In the genomic region with DNA sequence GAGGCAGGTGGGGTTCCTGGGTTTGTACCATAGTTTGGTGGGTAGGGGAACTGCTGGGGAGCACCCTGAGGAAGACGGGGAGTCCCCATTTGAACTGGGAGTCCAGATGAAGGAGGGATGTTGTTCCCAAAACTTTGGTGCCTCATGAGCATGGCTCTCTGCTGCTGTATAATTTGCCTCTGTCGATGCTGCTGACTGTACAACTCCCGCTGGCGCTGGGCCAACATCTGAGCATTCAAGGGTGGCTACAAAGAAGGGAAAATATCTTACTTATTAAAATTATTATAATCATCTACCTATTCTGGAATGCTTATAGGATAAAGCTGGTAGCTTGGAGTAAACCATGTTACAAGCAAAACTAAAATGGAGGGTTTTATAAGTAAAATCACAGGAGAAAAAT, we compare ENCODE assay signal across 23 mouse cellular contexts. TPM values are rescaled to one million over a fixed set of nuclear protein-coding genes. Genes with fewer than 3 reads are reported as not detected.
DNase-seq lines count a peak whose midpoint lies in the region; ATAC-seq and TF ChIP-seq lines count a peak whose summit lies in the region.
"Had no signal": no experiment of that assay in that cellular context is flagged by ENCODE, and none has a peak within 500 bp of the region (broad histone marks: within the 10 kb centered on the region; RNA-seq: fewer than 3 reads in every experiment).

No protein-coding gene starts in this region.

- WGBS in kidney, embryonic 14.5 days = 94% methylated on average over 4 of the region's 4 CpGs
- 99% methylated on average over 4 of the region's 4 CpGs for WGBS in midbrain, postnatal 0 days
- WGBS in midbrain, embryonic 11.5 days = 94% methylated on average over 4 of the region's 4 CpGs
- 95% methylated on average over 4 of the region's 4 CpGs for WGBS in lung, postnatal 0 days

- H3K4me1 ChIP-seq in kidney, embryonic 14.5 days (ENCODE audit: control insufficient read depth, insufficient read depth, low read length) = no peaks in the 10 kb centered on the region
- H3K4me1 ChIP-seq in midbrain, postnatal 0 days (ENCODE audit: insufficient read depth, low read length) = no peaks in the 10 kb centered on the region
- no peaks in the 10 kb centered on the region for H3K4me1 ChIP-seq in midbrain, embryonic 11.5 days (ENCODE audit: control insufficient read depth, insufficient read depth, low read length)
- H3K4me1 ChIP-seq in lung, postnatal 0 days (ENCODE audit: insufficient read depth, low read depth, low read length) = no peaks in the 10 kb centered on the region
- H3K4me1 ChIP-seq: forebrain, embryonic 15.5 days; heart, embryonic 12.5 days; limb, embryonic 15.5 days; midbrain, embryonic 12.5 days had no signal

- H3K4me2 ChIP-seq in kidney, embryonic 14.5 days (replicated peaks; ENCODE audit: low read depth, low read length) = no peak overlapping the region
- no peak overlapping the region for H3K4me2 ChIP-seq in midbrain, postnatal 0 days (ENCODE audit: low read depth, low read length, poor library complexity, severe bottlenecking)
- no peak overlapping the region for H3K4me2 ChIP-seq in midbrain, embryonic 11.5 days
- no peak overlapping the region for H3K4me2 ChIP-seq in lung, postnatal 0 days (replicated peaks; ENCODE audit: low read depth, low read length)
- H3K4me2 ChIP-seq: forebrain, embryonic 15.5 days; heart, embryonic 12.5 days; limb, embryonic 15.5 days; midbrain, embryonic 12.5 days had no signal

- no peak overlapping the region for H3K9ac ChIP-seq in kidney, embryonic 14.5 days (ENCODE audit: low read depth, low read length)
- H3K9ac ChIP-seq in midbrain, postnatal 0 days (replicated peaks; ENCODE audit: low read length, poor library complexity, severe bottlenecking) = no peak overlapping the region
- no peak overlapping the region for H3K9ac ChIP-seq in midbrain, embryonic 11.5 days (ENCODE audit: low read length)
- no peak overlapping the region for H3K9ac ChIP-seq in lung, postnatal 0 days (replicated peaks; ENCODE audit: low read depth)
- H3K9ac ChIP-seq: forebrain, embryonic 15.5 days; heart, embryonic 12.5 days; limb, embryonic 15.5 days; liver, embryonic 14.5 days; midbrain, embryonic 12.5 days had no signal

- H3K4me3 ChIP-seq in kidney, embryonic 14.5 days (ENCODE audit: low read length) = no peak overlapping the region
- H3K4me3 ChIP-seq in midbrain, postnatal 0 days (ENCODE audit: low read depth, low read length) = no peak overlapping the region
- no peak overlapping the region for H3K4me3 ChIP-seq in midbrain, embryonic 11.5 days (ENCODE audit: low read depth, low read length)
- H3K4me3 ChIP-seq in lung, postnatal 0 days (ENCODE audit: low read depth, low read length) = no peak overlapping the region
- H3K4me3 ChIP-seq: forebrain, embryonic 15.5 days; heart, embryonic 12.5 days; limb, embryonic 15.5 days; midbrain, embryonic 12.5 days had no signal

- H3K9me3 ChIP-seq in kidney, embryonic 14.5 days (ENCODE audit: control insufficient read depth, low read length) = peaks cover 4% of the 10 kb centered on the region; the same call in 1 of the 2 replicates
- no peaks in the 10 kb centered on the region for H3K9me3 ChIP-seq in midbrain, postnatal 0 days (ENCODE audit: low read length)
- H3K9me3 ChIP-seq in midbrain, embryonic 11.5 days (ENCODE audit: control insufficient read depth, low read length) = no peaks in the 10 kb centered on the region
- no peaks in the 10 kb centered on the region for H3K9me3 ChIP-seq in lung, postnatal 0 days (ENCODE audit: low read length)
- H3K9me3 ChIP-seq: forebrain, embryonic 15.5 days; limb, embryonic 15.5 days had no signal

- no peak for ATAC-seq in kidney, embryonic 14.5 days (ENCODE audit: low FRiP score, low TSS enrichment)
- ATAC-seq in midbrain, postnatal 0 days (ENCODE audit: low FRiP score) = no peak
- ATAC-seq in midbrain, embryonic 11.5 days (ENCODE audit: low FRiP score) = no peak
- no peak for ATAC-seq in lung, postnatal 0 days
- ATAC-seq: activated CD4-positive, CD25-positive, alpha-beta regulatory T cell, adult 4 months; forebrain, embryonic 15.5 days had no signal

- peak; percentile 23 to 69 for DNase-seq in cerebellum, postnatal 14 days
- no peak for DNase-seq in cerebellum, postnatal 4 days (ENCODE audit: low spot score in 2 of 2)
- DNase-seq in kidney, postnatal 10 days = peak; percentile 39
- DNase-seq in midbrain, postnatal 0 days (ENCODE audit: low spot score) = peak; percentile 21
- no peak for DNase-seq in midbrain, embryonic 11.5 days (ENCODE audit: low spot score, missing footprints)
- DNase-seq in lung, postnatal 0 days (ENCODE audit: low spot score) = no peak
- DNase-seq: B cell, adult 2 months; cerebellum, adult 18-20 months; gastrocnemius, postnatal 14 days; heart, adult 18-20 months; kidney, adult 18-20 months; layer of hippocampus, adult 9-11 months; right cerebral cortex, postnatal 14 days; spleen, adult 18-20 months; thymus, postnatal 14 days had no signal

- H3K27ac ChIP-seq in kidney, embryonic 14.5 days (ENCODE audit: low read depth, low read length) = no peak overlapping the region
- H3K27ac ChIP-seq in midbrain, postnatal 0 days (ENCODE audit: low read depth, low read length) = no peak overlapping the region
- no peak overlapping the region for H3K27ac ChIP-seq in midbrain, embryonic 11.5 days (ENCODE audit: low read depth, low read length)
- no peak overlapping the region for H3K27ac ChIP-seq in lung, postnatal 0 days (ENCODE audit: low read length)
- H3K27ac ChIP-seq: forebrain, embryonic 15.5 days; limb, embryonic 15.5 days; liver, embryonic 14.5 days; midbrain, embryonic 12.5 days had no signal

- H3K36me3 ChIP-seq in kidney, embryonic 14.5 days (ENCODE audit: control insufficient read depth, insufficient read depth, low read length) = peaks cover 10% of the 10 kb centered on the region
- H3K36me3 ChIP-seq in midbrain, postnatal 0 days (ENCODE audit: insufficient read depth, low read length) = peaks cover 48% of the 10 kb centered on the region
- H3K36me3 ChIP-seq in midbrain, embryonic 11.5 days (ENCODE audit: control insufficient read depth, insufficient read depth, low read length) = peaks cover 5% of the 10 kb centered on the region
- H3K36me3 ChIP-seq in lung, postnatal 0 days (ENCODE audit: insufficient read depth, low read length) = peaks cover 12% of the 10 kb centered on the region

- no peak for TF ChIP-seq EP300 in lung, postnatal 0 days (IDR thresholded peaks at IDR 0.05)

- TF ChIP-seq CTCF in midbrain, postnatal 0 days (IDR thresholded peaks at IDR 0.05) = no peak
- TF ChIP-seq CTCF in lung, postnatal 0 days (IDR thresholded peaks at IDR 0.05) = no peak

- H3K27me3 ChIP-seq in kidney, embryonic 14.5 days (ENCODE audit: control insufficient read depth, insufficient read depth, low read length) = no peaks in the 10 kb centered on the region
- H3K27me3 ChIP-seq in midbrain, postnatal 0 days (ENCODE audit: insufficient read depth, low read length) = no peaks in the 10 kb centered on the region
- H3K27me3 ChIP-seq in midbrain, embryonic 11.5 days (ENCODE audit: control insufficient read depth, insufficient read depth, low read length) = no peaks in the 10 kb centered on the region
- H3K27me3 ChIP-seq in lung, postnatal 0 days (replicated peaks; ENCODE audit: insufficient read depth, low read length) = no peaks in the 10 kb centered on the region
- H3K27me3 ChIP-seq: CH12.LX; forebrain, embryonic 15.5 days; heart, embryonic 12.5 days; limb, embryonic 15.5 days; midbrain, embryonic 12.5 days had no signal

RNA-seq across cellular contexts. Expression of gene Cenpo, which starts 33.7 kb away (rescaled TPM):
- polyA plus RNA-seq in kidney, embryonic 14.5 days (2014; fragmentation: Nextera tagmentation; extraction: Ambion mirVana) = 12.0 and 15.4 TPM in 2 replicates
- 7.0 and 9.3 TPM in 2 replicates for total RNA-seq in midbrain, postnatal 0 days (2014; rRNA removed)
- 5.4 and 5.8 TPM in 2 replicates for polyA plus RNA-seq in midbrain, postnatal 0 days (2015; fragmentation: Nextera tagmentation; extraction: Ambion mirVana)
- polyA plus RNA-seq in midbrain, embryonic 11.5 days (2014; fragmentation: Nextera tagmentation; extraction: Ambion mirVana) = 19.7 and 21.9 TPM in 2 replicates
- polyA plus RNA-seq in lung, postnatal 0 days (2015; fragmentation: Nextera tagmentation; extraction: Ambion mirVana) = 4.8 and 5.3 TPM in 2 replicates

RNA-seq across cellular contexts. Expression of gene Ptrhd1, which starts 33.9 kb away (rescaled TPM):
- 7.6 and 8.8 TPM in 2 replicates for polyA plus RNA-seq in kidney, embryonic 14.5 days (2014; fragmentation: Nextera tagmentation; extraction: Ambion mirVana)
- total RNA-seq in midbrain, postnatal 0 days (2014; rRNA removed) = 6.9 and 8.5 TPM in 2 replicates
- polyA plus RNA-seq in midbrain, postnatal 0 days (2015; fragmentation: Nextera tagmentation; extraction: Ambion mirVana) = 8.3 and 8.4 TPM in 2 replicates
- 5.8 and 6.5 TPM in 2 replicates for polyA plus RNA-seq in midbrain, embryonic 11.5 days (2014; fragmentation: Nextera tagmentation; extraction: Ambion mirVana)
- 4.7 and 6.2 TPM in 2 replicates for polyA plus RNA-seq in lung, postnatal 0 days (2015; fragmentation: Nextera tagmentation; extraction: Ambion mirVana)

Comparison
In these comparisons a context has a peak if more than half of its experiments do, and no peak if none do; other contexts are left out.
1. DNase-seq: peak in cerebellum, postnatal 14 days (2 of 2), kidney, postnatal 10 days (single experiment) and midbrain, postnatal 0 days (single experiment); none in cerebellum, postnatal 4 days (0 of 2), midbrain, embryonic 11.5 days (single experiment) and lung, postnatal 0 days (single experiment).